Mouse (Mus musculus) liver, adult 2 months (tissue): ENCODE measurements around the gene Mpp3. TPM values are rescaled to one million over a fixed set of nuclear protein-coding genes. Genes with fewer than 3 reads are reported as not detected.

Experiments
- DNase-seq: peaks from one replicate; pipeline ENCODE4 v3.0.0-alpha.2; 2011; ENCODE audit warnings: low read depth, low spot score; ENCODE audit errors: extremely low read depth
- H3K27ac ChIP-seq: fragments of 200-500 bp; replicated peaks from 2 replicates; pipeline ENCODE4 v1.5.1; 2012; ENCODE audit warnings: low read depth, mild to moderate bottlenecking, control low read depth, inconsistent platforms, low read length; ENCODE audit not compliant: insufficient read depth
- H3K27me3 ChIP-seq: fragments of 200-500 bp; 2 replicates; pipeline ENCODE4 v1.6.1; 2012; ENCODE audit warnings: mild to moderate bottlenecking, moderate library complexity, low read length, inconsistent platforms; ENCODE audit not compliant: control insufficient read depth, insufficient read depth
- H3K36me3 ChIP-seq: fragments of 200-500 bp; 2 replicates; pipeline ENCODE4 v1.6.1; 2012; ENCODE audit warnings: low read length, inconsistent platforms; ENCODE audit not compliant: control insufficient read depth, insufficient read depth
- H3K4me1 ChIP-seq: fragments of 200-500 bp; 2 replicates; pipeline ENCODE4 v1.6.1; 2011; ENCODE audit warnings: low read length; ENCODE audit not compliant: control insufficient read depth, insufficient read depth
- H3K4me3 ChIP-seq: fragments of 200-500 bp; 2 replicates; pipeline ENCODE4 v1.5.1; 2011; ENCODE audit warnings: low read depth, mild to moderate bottlenecking, control low read depth, low read length, moderate library complexity; ENCODE audit not compliant: insufficient read depth
- H3K79me2 ChIP-seq: fragments of 200-500 bp; 2 replicates; pipeline ENCODE4 v1.6.1; 2012; ENCODE audit warnings: inconsistent platforms, mild to moderate bottlenecking, low read length, moderate library complexity; ENCODE audit not compliant: control insufficient read depth, insufficient read depth
- H3K9ac ChIP-seq: fragments of 200-500 bp; 2 replicates; pipeline ENCODE4 v1.6.1; 2012; ENCODE audit warnings: low read depth, mild to moderate bottlenecking, control low read depth, inconsistent platforms, low read length
- CTCF ChIP-seq: fragments of 200-500 bp; IDR thresholded peaks from 2 replicates; pipeline ENCODE4 v1.5.1; 2011; ENCODE audit warnings: low read depth, low read length, control low read depth
- POLR2A ChIP-seq: fragments of 200-500 bp; IDR thresholded peaks from 2 replicates; pipeline ENCODE4 v1.6.1; 2011; ENCODE audit warnings: low read length, control low read depth; ENCODE audit not compliant: insufficient read depth; ENCODE audit errors: extremely low read depth
- WGBS: fragments of 180-500 bp; shearing (Covaris S2); methylation state at CpG from one replicate; pipeline ENCODE4 v1.1.7; 2018; 5-methylcytosine and 5-hydroxymethylcytosine counted together
- polyA plus RNA-seq: library from polyadenylated mRNA; depleted of rRNA; stranded (reverse); fragments of >200 nt; gene quantifications from 2 replicates; pipeline ENCODE4 v1.2.3, GENCODE M21; 2012
- total RNA-seq: library from RNA; depleted of rRNA; stranded (reverse); fragments of >200 nt; gene quantifications from 2 replicates; pipeline ENCODE4 v1.2.3, GENCODE M21; 2014

The Mpp3 gene
- total and polyA plus RNA-seq, 2 experiments, result 0.06 to 0.28 TPM

- H3K4me1 ChIP-seq, result 0 out of 2 replicates have a peak, but pooled peaks cover 2% of the 10 kb centered on the region
- H3K9ac ChIP-seq, result peak overlapping the region; percentile 38; the same call in 1 of the 2 replicates
- no peak for DNase-seq
- H3K4me3 ChIP-seq, result peak overlapping the region; percentile 1; the same call in 1 of the 2 replicates
- H3K79me2 ChIP-seq, result no peaks in the 10 kb centered on the region
- H3K27me3 ChIP-seq, result no peaks in the 10 kb centered on the region
- 81% methylated on average over 14 of the region's 14 CpGs for WGBS
- TF ChIP-seq POLR2A (no peak), CTCF (no peak)
- peak overlapping the region; percentile 40 for H3K27ac ChIP-seq
- no peaks in the 10 kb centered on the region for H3K36me3 ChIP-seq
Measured at GRCm38 (mm10) chr11:102042971-102043370, 14.7 kb upstream of the Mpp3 start.

DNA sequence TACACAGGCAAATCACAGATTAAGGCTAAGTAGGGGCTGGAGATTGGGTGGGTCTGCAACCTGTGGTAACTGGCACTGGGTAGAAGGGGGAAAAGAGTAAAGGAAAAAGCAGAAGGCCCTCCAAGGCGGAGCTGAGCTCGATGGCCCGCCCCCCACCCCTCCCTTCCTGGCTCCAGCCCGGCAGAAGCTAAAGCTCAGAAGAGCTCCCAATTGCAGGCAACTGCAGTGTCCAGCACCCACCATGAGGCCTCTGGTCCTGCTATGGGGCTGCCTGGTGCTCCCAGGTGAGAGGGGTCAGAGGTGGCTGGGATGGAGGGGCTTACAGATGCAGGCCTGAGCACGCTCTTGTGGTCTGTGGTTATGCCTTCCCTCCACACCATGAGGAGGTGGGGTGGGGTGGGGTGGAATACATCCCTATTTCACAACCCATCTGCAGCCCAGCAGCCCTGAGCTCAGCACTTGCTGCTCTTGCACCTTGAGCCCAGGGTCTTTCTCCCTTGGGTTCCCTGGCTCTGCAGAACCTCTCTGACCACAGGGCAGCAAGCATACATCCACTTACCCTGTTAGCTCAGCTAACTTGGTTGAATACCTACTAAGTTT is 13.2 kb upstream of the Mpp3 start, which contains the start of gene Cd300lg:
Gene Cd300lg (plus strand): TSS at position 160 of the 600 bp plus-strand sequence.
- TF ChIP-seq CTCF (no peak), POLR2A (0 out of 2 replicates have a peak, but pooled peaks have one; percentile 19)
- H3K36me3 ChIP-seq, result no peaks in the 10 kb centered on the region
- H3K79me2 ChIP-seq, result no peaks in the 10 kb centered on the region
- peak within 1 kb of the TSS; percentile 6; the same call in 1 of the 2 replicates for H3K27ac ChIP-seq
- DNase-seq, result no peak
- H3K27me3 ChIP-seq, result no peaks in the 10 kb centered on the region
- H3K4me3 ChIP-seq, result peak within 1 kb of the TSS; percentile 53
- peak within 1 kb of the TSS; percentile 40 for H3K9ac ChIP-seq
- 0 out of 2 replicates have a peak, but pooled peaks cover 2% of the 10 kb centered on the region for H3K4me1 ChIP-seq
- 55% methylated on average over 5 of the region's 5 CpGs for WGBS

DNA sequence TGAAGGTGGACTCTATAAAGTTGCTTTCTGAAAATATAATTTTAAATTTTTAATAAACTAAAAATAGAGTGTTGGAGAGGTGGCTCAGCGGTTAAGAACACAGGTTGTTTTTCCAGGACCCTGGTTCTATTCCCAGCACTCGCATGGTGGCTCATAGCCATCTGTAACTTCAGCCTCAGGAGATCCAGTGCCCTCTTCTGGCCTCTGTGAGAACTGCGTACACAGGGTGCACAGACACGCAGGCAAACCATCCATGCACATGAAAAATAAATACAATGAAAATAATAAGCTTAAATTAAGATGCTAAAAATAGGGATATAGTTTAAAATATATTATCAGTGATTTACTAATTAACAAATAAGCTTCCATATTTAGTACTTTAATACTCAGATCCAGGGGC is 12.4 kb upstream of the Mpp3 start:
- Histone ChIP-seq H3K4me3 (no peak overlapping the region), H3K4me1 (0 out of 2 replicates have a peak, but pooled peaks cover 2% of the 10 kb centered on the region), H3K27me3 (no peaks in the 10 kb centered on the region), H3K79me2 (no peaks in the 10 kb centered on the region), H3K9ac (no peak overlapping the region), H3K27ac (no peak overlapping the region), H3K36me3 (no peaks in the 10 kb centered on the region)
- WGBS, result 76% methylated on average over 4 of the region's 4 CpGs
- DNase-seq, result no peak
- TF ChIP-seq POLR2A, result no peak
- TF ChIP-seq CTCF, result no peak

- Histone ChIP-seq H3K79me2 (no peaks in the 10 kb centered on the region), H3K27ac (no peak overlapping the region), H3K36me3 (no peaks in the 10 kb centered on the region), H3K4me1 (0 out of 2 replicates have a peak, but pooled peaks cover 2% of the 10 kb centered on the region), H3K9ac (no peak overlapping the region), H3K27me3 (no peaks in the 10 kb centered on the region), H3K4me3 (no peak overlapping the region)
- TF ChIP-seq CTCF (peak; percentile 91), POLR2A (no peak)
- DNase-seq, result peak; percentile 98
- WGBS, result under 1% methylated on average over 9 of the region's 9 CpGs
Measured at GRCm38 (mm10) chr11:102040138-102040524, 11.9 kb upstream of the Mpp3 start.

DNA sequence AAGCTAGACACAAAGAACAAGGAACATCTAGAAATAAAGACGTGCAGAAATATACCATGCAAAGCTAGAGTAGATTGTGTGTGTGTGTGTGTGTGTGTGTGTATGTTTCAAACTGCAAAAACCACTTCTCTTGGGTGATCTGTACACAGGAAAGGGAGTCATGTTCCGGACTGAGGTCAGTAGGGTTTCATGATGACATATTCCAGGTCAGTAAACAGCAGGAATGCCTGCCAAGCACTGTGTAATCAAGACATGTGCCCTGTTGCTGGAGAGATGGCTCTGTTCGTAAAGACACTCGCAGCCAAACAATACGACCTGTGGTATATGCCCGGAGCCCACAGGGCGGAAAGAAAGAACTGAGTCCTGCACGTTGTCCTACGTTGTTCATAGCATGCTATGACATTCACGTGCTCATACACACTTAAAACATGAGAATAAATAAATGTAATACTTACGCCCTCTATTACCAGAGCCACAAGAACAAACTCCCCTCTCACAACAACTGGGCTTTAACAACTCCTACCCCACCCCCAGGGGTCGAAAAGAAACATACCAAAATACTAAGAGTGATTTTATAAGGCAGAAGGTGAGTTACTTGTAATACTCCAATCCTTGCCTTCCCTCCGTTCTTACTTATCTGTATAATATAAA is 11.4 kb upstream of the Mpp3 start:
- Histone ChIP-seq H3K79me2 (no peaks in the 10 kb centered on the region), H3K27me3 (no peaks in the 10 kb centered on the region), H3K4me1 (0 out of 2 replicates have a peak, but pooled peaks cover 4% of the 10 kb centered on the region), H3K36me3 (no peaks in the 10 kb centered on the region), H3K27ac (peak overlapping the region; percentile 62), H3K4me3 (no peak overlapping the region), H3K9ac (0 out of 2 replicates have a peak overlapping the region, but pooled peaks have one; percentile 33)
- WGBS, result 7% methylated on average over 13 of the region's 13 CpGs
- peak; percentile 99 for DNase-seq
- TF ChIP-seq CTCF (no peak), POLR2A (no peak)

GRCm38 (mm10) chr11:102037789-102038188 is 9.5 kb upstream of the Mpp3 start:
- no peaks in the 10 kb centered on the region for H3K36me3 ChIP-seq
- no peak for DNase-seq
- no peak overlapping the region for H3K9ac ChIP-seq
- no peaks in the 10 kb centered on the region for H3K79me2 ChIP-seq
- H3K4me1 ChIP-seq, result 0 out of 2 replicates have a peak, but pooled peaks cover 4% of the 10 kb centered on the region
- TF ChIP-seq POLR2A (no peak), CTCF (no peak)
- no peak overlapping the region for H3K4me3 ChIP-seq
- no peak overlapping the region for H3K27ac ChIP-seq
- no peaks in the 10 kb centered on the region for H3K27me3 ChIP-seq
- WGBS, result 94% methylated on average over 6 of the region's 6 CpGs
